Mouse (Mus musculus) liver, embryonic 14.5 days (tissue): ENCODE results near the gene Rpl6.

ENCODE experiments used
- CTCF ChIP-seq: IDR thresholded peaks from 2 replicates; pipeline ENCODE4 v1.5.1; 2016; ENCODE audit warnings: antibody characterized with exemption, low read depth, control low read depth
- EP300 ChIP-seq: IDR thresholded peaks from 2 replicates; pipeline ENCODE4 v1.6.1; 2016; ENCODE audit warnings: antibody characterized with exemption, low read depth

GRCm38 (mm10) chr5:121232789-121233188 lies 28.5 kb downstream of the Rpl6 start:
- TF ChIP-seq CTCF = peak; percentile 40; the same call in 1 of the 2 replicates
- TF ChIP-seq EP300 = no peak
